Mouse (Mus musculus) kidney, postnatal 14 days (tissue): ENCODE data around the gene Dph6.

Experiments
- DNase-seq: peaks from one replicate; pipeline ENCODE4 v3.0.0; 2022; ENCODE audit warnings: mixed read lengths

Gene Dph6

DNA sequence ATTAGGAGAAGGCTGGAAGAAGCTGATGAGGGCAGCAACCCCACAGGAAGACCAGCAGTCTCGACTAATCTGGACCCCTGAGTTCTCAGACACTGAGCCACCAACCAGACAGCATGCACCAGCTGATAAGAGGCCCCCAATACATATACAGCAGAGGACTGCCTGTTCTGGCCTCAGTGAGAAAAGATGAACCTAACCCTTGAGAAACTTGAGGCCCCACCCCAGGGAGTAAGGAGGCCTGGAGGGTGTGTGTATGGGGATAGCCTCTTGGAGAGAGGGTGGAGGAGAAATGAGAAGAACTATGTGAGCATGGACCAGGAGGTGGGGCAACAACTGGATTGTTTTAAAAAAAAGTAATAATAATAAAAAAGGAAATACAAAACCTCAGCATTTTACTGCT lies 118.7 kb downstream of the Dph6 start:
- no peak for DNase-seq

DNA sequence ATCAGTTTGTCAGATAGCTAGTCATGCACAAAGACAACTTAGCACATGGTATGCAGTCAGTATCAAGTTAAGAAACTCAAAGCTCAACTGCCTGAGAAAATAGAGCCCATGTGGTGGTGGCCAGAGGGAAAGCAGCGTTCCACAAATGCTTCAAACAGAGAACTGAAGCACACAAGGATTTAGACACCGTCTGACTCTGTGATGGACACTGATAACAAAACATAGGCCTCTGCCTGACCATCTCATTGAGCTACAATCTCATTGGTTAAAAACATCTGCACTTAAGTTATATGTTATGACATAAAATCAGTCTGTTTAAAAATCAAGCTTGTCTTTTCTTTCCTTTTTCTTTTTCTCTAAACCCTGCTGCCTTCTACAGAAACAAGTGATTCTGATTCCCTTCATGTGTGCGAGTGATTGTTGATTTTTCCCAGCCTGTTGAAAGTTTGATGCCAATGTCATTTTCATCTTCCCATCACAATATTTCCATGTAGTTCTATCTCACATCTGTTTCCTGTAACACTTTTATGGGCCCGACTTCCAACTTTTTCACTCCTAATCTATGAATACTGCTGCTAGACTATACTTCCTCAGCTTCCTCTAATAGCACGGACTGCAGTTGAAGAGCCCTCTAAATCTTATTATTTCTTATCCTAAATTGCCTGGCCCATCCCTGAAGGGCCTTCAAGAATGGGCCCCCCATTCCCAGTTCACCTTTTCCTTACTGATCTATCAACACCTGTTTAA lies 123.6 kb downstream of the Dph6 start:
- no peak for DNase-seq

DNA sequence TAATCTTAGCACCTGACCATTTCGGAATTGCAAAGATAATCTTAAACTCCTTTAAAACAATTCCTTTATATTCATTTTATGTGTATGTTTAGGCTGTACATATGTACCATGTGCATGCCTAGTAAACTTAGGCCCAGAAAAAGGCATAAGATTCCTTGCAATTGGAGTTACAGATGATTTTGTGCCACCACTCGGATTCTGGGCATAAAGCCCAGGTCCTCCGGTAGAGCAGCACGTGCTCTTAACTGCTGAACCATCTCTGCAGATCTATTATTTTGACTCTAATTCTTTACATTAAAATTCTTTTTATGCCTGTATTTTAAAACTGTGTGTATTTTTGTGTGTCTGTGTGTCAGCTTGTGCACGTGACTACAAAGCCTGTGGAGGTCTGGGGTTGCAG lies 134.3 kb downstream of the Dph6 start:
- no peak for DNase-seq

DNA sequence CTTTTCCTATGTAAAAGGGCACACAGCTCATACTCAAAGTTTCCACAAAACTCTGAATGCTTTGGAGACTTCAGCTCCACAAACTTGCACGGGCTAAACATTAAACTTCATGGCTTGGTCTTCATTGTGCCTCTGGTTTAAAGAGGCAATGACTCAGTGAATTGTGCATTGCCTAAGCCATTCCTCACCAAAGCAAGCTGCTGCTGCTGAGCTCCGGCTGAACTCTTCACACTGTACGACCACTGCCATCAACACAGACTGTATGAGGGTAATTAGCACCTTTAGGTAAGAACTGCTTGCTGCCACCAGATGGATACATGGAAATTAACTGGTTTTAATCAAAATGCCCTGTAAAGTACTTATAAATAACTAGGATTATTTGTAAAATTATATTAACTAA lies 134.9 kb downstream of the Dph6 start:
- DNase-seq = no peak

DNA sequence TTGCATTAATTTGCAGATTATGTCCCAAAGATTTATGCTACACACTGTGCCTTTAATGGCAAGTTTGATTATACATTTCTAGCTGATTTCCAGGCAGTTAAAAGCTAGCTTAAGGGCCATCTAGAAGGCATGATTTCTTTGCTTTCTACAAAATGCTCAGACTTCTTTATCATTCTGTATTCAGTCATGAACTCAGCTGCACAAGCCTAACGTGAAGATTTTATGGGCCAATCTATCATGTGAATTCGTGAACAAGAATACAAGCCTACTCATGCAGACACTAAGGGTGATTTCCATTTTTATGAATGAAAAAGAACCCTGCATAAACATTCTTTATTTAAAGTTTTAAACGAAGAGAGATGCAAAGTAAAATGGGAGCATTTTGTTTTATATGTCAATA lies 162.4 kb downstream of the Dph6 start:
- DNase-seq = no peak

DNA sequence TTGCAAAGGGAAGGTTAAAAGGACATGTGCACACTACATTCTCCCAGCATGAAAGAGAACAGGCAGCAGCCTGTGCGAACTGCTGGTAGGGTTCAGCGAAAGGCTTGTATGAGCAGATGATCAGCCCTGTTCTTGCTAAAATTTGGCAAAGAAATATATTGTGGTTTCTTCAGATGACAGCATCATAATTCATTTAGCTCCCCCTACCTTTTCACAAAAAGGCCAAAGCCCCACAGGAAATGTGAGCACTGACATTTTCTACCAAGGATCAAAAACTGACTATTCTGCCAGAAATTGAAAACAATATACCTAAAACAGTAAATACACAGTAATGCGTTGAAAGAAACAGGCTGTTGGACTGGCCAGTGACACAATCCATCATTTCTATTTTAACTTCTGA lies 162.9 kb downstream of the Dph6 start:
- DNase-seq = peak; percentile 12

DNA sequence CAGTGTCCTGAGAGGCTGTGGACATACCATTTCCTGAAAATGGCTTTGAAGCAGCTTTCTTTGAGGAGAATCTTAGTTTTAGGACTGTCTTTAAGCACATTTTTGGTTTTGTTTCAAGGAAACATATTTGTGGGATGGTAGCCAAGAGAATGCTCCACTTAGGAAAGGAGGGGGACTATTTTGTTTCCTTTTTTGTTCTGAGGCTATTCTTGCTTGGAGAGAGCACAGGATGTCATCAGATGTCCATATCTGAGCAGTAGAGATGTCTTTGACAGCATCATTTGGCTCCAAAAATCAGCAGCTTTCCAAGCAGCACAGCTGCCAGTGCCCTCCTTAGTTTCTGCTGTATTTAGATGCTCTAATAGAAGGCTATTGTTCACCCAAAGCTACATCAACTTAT lies 167.8 kb downstream of the Dph6 start:
- peak; percentile 26 for DNase-seq
